Mouse (Mus musculus): ENCODE measurements around the gene Tmem121b. TPM values are rescaled to one million over a fixed set of nuclear protein-coding genes. Genes with fewer than 3 reads are reported as not detected.

Gene Tmem121b
- polyA plus RNA-seq, 1 experiment from 2014 or later = not detected

DNA sequence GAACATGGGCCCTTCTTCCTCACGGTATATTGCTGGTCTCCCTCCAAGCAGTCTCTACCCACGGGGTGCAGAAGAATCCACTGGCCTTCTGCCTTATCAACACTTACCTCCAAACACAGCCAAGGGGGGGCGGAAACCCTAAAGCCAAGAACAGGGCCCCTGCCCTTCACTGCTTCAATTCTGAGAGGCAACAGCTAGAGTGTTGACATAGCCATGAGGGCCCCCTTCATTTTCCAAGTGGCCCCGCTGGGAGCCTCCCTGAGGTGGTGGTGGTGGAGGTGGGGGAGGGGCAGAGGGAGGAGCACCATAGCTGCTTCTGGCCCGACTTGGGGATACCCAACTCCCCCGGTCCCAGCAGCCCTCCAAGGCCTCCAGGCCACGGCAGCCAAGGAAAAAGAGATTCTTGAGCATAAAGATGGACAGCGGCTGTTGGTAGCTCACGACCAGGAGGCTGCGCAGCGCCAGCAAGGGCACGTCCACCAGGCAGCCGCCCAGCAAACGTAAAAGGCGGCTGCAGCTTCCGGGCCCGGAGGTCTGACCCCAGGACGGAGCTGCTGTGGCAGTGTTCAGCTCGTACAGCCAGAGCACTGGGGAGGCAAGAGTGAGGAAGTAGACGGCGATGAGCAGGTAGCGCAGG is 1.6 kb downstream of the Tmem121b start:
- Histone ChIP-seq H3K36me3 (no peaks in the 10 kb centered on the region), H3K4me3 (peak overlapping the region; percentile 67), H3K4me1 (replicated peaks) (peaks cover 30% of the 10 kb centered on the region), H3K9ac (no peak overlapping the region), H3K27me3 (peaks cover 55% of the 10 kb centered on the region), H3K27ac (no peak overlapping the region), H3K9me3 (replicated peaks) (no peaks in the 10 kb centered on the region), H3K4me2 (peak overlapping the region; percentile 99)
- 6% methylated on average over 22 of the region's 22 CpGs for WGBS
- no peak for ATAC-seq (replicated peaks; ENCODE audit: insufficient number of reproducible peaks, insufficient read depth, low FRiP score, low read depth)

DNA sequence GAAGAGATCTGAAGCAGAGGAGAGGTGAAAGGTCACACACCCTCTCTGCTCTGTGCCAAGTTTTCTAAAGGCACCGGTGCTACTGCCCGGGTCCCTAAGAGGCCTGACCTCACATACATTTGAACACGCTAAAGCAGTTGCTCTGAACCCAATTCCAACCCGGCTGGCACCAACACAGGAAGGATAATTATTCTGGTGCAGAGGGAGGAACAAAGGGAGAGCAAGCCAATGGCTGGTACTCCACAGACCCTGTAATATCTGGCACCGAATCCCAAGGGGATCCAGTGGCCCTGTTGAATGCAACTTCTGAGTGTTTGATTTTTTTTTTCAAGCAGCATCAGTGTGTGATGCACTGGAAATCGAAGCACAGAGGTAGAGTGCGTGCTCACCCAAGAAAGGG is 2.5 kb downstream of the Tmem121b start:
- Histone ChIP-seq H3K4me2 (no peak overlapping the region), H3K27me3 (peaks cover 56% of the 10 kb centered on the region)

DNA sequence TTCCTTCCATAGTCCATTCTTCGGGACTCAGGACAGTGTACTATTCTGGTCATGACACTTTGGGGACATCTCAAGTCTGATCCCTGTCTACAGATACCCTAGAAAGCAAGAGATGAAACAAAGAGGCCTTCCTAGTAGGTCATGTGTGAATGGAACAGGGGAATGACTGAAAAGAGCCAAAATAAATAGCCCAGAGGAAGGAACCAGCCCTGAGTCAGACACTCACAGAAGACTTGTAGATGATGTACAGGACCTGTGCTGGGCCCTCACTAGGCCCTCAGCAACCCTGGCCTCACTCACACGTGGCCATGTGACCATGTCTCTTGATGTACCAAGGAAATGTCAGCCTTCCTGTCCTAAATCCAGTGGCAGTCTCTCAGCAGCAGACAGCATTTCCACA is 4.1 kb downstream of the Tmem121b start:
- no peaks in the 10 kb centered on the region for H3K9me3 ChIP-seq (replicated peaks)
- H3K4me3 ChIP-seq = no peak overlapping the region
- no peak for ATAC-seq (replicated peaks; ENCODE audit: insufficient number of reproducible peaks, insufficient read depth, low FRiP score, low read depth)
- no peak overlapping the region for H3K27ac ChIP-seq
- no peaks in the 10 kb centered on the region for H3K36me3 ChIP-seq
- H3K4me2 ChIP-seq = no peak overlapping the region
- H3K4me1 ChIP-seq (replicated peaks) = peaks cover 41% of the 10 kb centered on the region
- 48% methylated on average over 2 of the region's 2 CpGs for WGBS
- peaks cover 47% of the 10 kb centered on the region for H3K27me3 ChIP-seq
- no peak overlapping the region for H3K9ac ChIP-seq

More for the DNA sequence above, 2.5 kb downstream of the Tmem121b start:
- 64% methylated on average over 7 of the region's 7 CpGs for WGBS
- ATAC-seq (replicated peaks; ENCODE audit: insufficient number of reproducible peaks, insufficient read depth, low FRiP score, low read depth) = no peak
- Histone ChIP-seq H3K9me3 (replicated peaks) (no peaks in the 10 kb centered on the region), H3K27ac (no peak overlapping the region), H3K36me3 (no peaks in the 10 kb centered on the region), H3K4me3 (no peak overlapping the region), H3K4me1 (replicated peaks) (peaks cover 30% of the 10 kb centered on the region), H3K9ac (no peak overlapping the region)

DNA sequence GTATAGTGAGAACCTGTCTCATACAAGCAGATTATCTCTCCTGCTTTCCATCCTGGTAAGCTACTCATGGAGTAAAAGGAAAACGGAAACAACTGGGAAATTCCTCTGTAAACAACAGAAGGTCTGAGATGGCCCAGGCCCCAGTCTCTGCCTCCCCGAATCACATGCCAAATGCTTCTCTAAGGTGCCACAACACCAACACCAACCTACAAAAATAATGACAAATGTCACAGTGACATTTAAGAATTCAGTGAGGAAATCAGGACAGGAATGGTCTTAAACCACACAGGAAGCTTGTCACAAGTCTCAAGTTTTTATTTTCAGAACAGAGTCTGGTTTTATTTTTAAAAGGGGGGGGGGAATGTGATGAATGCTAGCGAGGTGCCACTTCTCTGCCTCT is 5.0 kb downstream of the Tmem121b start:
- no peak overlapping the region for H3K27ac ChIP-seq
- H3K9ac ChIP-seq = no peak overlapping the region
- 55% methylated on average over 3 of the region's 3 CpGs for WGBS
- no peak overlapping the region for H3K4me2 ChIP-seq
- peaks cover 39% of the 10 kb centered on the region for H3K27me3 ChIP-seq
- no peaks in the 10 kb centered on the region for H3K36me3 ChIP-seq
- no peak for ATAC-seq (replicated peaks; ENCODE audit: insufficient number of reproducible peaks, insufficient read depth, low FRiP score, low read depth)
- H3K9me3 ChIP-seq (replicated peaks) = no peaks in the 10 kb centered on the region
- H3K4me3 ChIP-seq = no peak overlapping the region
- H3K4me1 ChIP-seq (replicated peaks) = peaks cover 34% of the 10 kb centered on the region

DNA sequence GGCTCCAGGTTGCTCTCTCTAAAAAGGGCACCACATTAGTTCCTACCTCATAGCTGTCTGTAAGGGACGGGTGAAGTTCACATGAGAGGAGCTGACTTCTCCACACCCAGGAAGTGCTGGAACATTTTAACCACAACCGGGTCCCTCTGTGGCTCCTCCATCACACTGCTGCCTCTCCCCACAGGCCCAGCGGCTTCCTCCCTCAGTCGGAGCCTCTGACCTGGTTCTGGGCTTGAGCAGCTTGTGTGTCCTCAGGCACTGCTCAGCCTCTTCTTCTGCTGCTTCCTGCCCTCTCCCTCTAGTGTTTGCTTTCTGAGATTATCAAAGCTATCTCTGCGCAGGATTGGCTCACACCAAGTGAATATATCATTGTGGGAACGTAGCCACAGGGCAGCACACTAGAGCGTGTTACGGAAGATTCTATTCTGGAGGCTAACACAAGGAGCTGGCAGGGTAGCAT is 7.5 kb downstream of the Tmem121b start:
- Histone ChIP-seq H3K36me3 (no peaks in the 10 kb centered on the region), H3K9ac (no peak overlapping the region), H3K9me3 (replicated peaks) (no peaks in the 10 kb centered on the region), H3K27ac (no peak overlapping the region), H3K4me1 (replicated peaks) (peaks cover 25% of the 10 kb centered on the region), H3K4me3 (no peak overlapping the region), H3K4me2 (no peak overlapping the region), H3K27me3 (peaks cover 14% of the 10 kb centered on the region)
- 52% methylated on average over 8 of the region's 8 CpGs for WGBS
- ATAC-seq (replicated peaks; ENCODE audit: insufficient number of reproducible peaks, insufficient read depth, low FRiP score, low read depth) = no peak

DNA sequence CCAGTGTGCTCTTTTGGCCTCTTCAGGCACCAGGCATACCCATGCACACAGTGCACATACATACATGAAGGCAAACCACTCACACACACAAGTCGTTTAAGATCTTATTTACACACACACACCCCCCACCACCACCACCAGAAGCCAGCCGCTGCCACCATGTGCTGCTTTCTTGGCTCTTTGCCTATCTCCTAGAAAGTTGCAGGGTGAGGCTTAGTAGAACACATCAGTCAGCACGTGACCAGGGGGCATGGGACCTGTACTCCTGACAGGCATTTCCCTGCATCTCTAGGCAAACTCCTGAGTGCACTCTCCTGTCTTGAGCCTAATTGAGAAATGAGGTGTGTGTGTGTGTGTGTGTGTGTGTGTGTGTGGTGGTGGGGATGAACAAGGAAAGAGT is 8.6 kb downstream of the Tmem121b start:
- Histone ChIP-seq H3K4me2 (no peak overlapping the region), H3K27ac (no peak overlapping the region), H3K36me3 (no peaks in the 10 kb centered on the region), H3K27me3 (peaks cover 7% of the 10 kb centered on the region), H3K9ac (no peak overlapping the region), H3K4me1 (replicated peaks) (peaks cover 25% of the 10 kb centered on the region), H3K9me3 (replicated peaks) (no peaks in the 10 kb centered on the region), H3K4me3 (no peak overlapping the region)
- WGBS = 20% methylated on average over 3 of the region's 3 CpGs
- ATAC-seq (replicated peaks; ENCODE audit: insufficient number of reproducible peaks, insufficient read depth, low FRiP score, low read depth) = no peak

DNA sequence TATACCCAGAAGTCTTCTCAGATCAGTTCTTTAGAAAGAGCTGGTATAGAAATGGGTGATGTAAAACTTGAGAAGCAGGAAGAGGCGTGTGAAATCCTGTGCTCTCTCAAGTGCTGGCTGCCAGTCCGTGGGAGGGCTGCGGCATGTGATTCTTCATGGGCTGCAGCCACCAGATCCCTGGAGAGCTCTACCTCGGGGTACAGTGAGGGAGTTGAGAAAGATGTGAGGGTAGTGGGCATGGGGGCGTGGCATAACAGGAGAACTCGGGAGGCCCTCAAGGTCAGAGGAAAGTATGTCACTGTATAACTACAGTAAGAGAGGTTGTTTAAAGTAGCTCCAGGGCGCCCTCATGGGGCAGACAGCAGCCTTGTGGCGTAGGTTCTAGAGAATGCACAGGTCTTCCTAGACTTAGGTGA is 10.4 kb downstream of the Tmem121b start:
- H3K4me3 ChIP-seq = peak overlapping the region; percentile 25
- H3K27ac ChIP-seq = peak overlapping the region; percentile 59
- 0 out of 2 replicates have a peak, but pooled peaks cover 3% of the 10 kb centered on the region for H3K27me3 ChIP-seq
- peaks cover 22% of the 10 kb centered on the region for H3K4me1 ChIP-seq (replicated peaks)
- no peaks in the 10 kb centered on the region for H3K9me3 ChIP-seq (replicated peaks)
- ATAC-seq (replicated peaks; ENCODE audit: insufficient number of reproducible peaks, insufficient read depth, low FRiP score, low read depth) = 0 out of 2 replicates have a peak, but pooled peaks have one; percentile 37
- 17% methylated on average over 8 of the region's 8 CpGs for WGBS
- H3K36me3 ChIP-seq = no peaks in the 10 kb centered on the region
- peak overlapping the region; percentile 53 for H3K4me2 ChIP-seq
- peak overlapping the region; percentile 29; the same call in 1 of the 2 replicates for H3K9ac ChIP-seq

DNA sequence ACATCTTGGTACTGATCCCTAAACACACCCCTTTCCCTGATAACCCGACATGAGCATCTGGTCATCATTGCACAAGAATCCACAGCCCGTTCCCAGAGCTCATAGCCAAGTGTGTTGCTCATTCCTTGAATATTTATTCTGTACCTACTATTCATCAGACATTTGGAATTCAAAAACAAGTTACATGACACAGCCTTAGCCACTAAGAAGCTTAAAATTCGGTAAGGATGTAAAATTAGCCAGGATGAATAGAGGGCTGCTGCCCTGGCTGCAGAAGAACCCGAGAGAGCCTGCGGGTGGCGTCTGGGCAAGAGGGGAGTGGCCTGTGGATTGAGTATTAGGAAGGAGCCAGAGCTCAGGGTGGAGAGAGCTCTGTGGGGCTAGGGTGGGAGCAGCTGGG is 10.9 kb downstream of the Tmem121b start:
- no peak for ATAC-seq (replicated peaks; ENCODE audit: insufficient number of reproducible peaks, insufficient read depth, low FRiP score, low read depth)
- Histone ChIP-seq H3K27ac (peak overlapping the region; percentile 59), H3K4me1 (replicated peaks) (peaks cover 22% of the 10 kb centered on the region), H3K9me3 (replicated peaks) (no peaks in the 10 kb centered on the region), H3K4me3 (peak overlapping the region; percentile 25), H3K27me3 (0 out of 2 replicates have a peak, but pooled peaks cover 3% of the 10 kb centered on the region), H3K4me2 (peak overlapping the region; percentile 53), H3K9ac (peak overlapping the region; percentile 29; the same call in 1 of the 2 replicates), H3K36me3 (no peaks in the 10 kb centered on the region)
- WGBS = 29% methylated on average over 6 of the region's 6 CpGs

DNA sequence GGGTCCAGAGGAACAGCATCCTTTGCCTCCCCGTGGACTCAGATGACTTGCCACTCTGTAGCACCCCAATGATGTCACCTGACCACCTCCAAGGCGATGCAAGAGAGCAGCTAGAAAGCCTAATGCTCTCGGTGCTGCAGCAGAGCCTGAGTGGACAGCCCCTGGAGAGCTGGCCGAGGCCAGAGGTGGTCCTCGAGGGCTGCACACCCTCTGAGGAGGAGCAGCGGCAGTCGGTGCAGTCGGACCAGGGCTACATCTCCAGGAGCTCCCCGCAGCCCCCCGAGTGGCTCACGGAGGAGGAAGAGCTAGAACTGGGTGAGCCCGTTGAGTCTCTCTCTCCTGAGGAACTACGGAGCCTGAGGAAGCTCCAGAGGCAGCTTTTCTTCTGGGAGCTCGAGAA is 11.6 kb downstream of the Tmem121b start:
- Histone ChIP-seq H3K9me3 (replicated peaks) (no peaks in the 10 kb centered on the region), H3K4me2 (no peak overlapping the region), H3K27ac (no peak overlapping the region), H3K4me1 (replicated peaks) (peaks cover 22% of the 10 kb centered on the region), H3K4me3 (no peak overlapping the region), H3K36me3 (0 out of 2 replicates have a peak, but pooled peaks cover 2% of the 10 kb centered on the region), H3K9ac (no peak overlapping the region), H3K27me3 (0 out of 2 replicates have a peak, but pooled peaks cover 1% of the 10 kb centered on the region)
- no peak for ATAC-seq (replicated peaks; ENCODE audit: insufficient number of reproducible peaks, insufficient read depth, low FRiP score, low read depth)
- 88% methylated on average over 14 of the region's 14 CpGs for WGBS

DNA sequence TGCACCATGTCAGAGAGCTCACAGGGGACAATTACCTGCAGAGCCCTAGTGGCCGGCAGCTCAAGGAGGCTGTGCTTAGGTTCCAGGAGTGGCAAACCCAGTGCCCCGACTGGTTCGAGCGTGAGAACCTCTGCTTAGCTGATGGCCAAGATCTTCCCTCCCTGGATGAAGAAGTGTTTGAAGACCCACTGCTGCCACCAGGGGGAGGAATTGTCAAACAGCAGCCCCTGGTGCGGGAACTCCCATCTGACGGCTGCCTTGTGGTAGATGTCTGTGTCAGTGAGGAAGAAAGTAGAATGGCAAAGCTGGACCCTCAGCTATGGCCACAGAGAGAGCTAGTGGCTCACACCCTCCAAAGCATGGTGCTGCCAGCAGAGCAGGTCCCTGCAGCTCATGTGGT is 12.1 kb downstream of the Tmem121b start:
- no peak overlapping the region for H3K4me2 ChIP-seq

DNA sequence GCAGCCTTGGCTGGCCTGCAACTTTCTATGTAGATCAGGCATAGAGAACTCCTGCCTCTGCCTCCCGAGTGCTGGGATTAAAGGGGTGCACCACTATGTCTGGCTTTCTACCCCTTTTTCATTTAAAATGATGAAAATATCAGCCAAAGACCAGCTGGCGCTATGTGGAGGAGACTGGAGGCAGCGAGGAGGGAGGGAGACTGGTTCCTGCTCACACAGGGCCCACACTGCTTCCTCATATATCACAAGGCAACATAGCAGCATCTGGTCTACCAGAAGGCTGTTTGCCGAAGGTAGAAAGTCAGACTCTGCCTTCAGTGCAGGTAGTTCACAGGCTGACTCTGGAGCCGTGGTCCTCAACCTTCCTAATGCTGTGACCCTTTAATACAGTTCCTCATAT is 13.2 kb downstream of the Tmem121b start:
- WGBS = 86% methylated on average over 5 of the region's 5 CpGs
- ATAC-seq (replicated peaks; ENCODE audit: insufficient number of reproducible peaks, insufficient read depth, low FRiP score, low read depth) = no peak
- peaks cover 17% of the 10 kb centered on the region for H3K4me1 ChIP-seq (replicated peaks)

More for the DNA sequence above, 12.1 kb downstream of the Tmem121b start:
- 0 out of 2 replicates have a peak, but pooled peaks cover 3% of the 10 kb centered on the region for H3K36me3 ChIP-seq
- H3K4me3 ChIP-seq = no peak overlapping the region
- peaks cover 22% of the 10 kb centered on the region for H3K4me1 ChIP-seq (replicated peaks)
- ATAC-seq (replicated peaks; ENCODE audit: insufficient number of reproducible peaks, insufficient read depth, low FRiP score, low read depth) = no peak
- H3K9me3 ChIP-seq (replicated peaks) = no peaks in the 10 kb centered on the region
- H3K27ac ChIP-seq = no peak overlapping the region
- H3K27me3 ChIP-seq = no peaks in the 10 kb centered on the region
- 91% methylated on average over 6 of the region's 6 CpGs for WGBS
- H3K9ac ChIP-seq = no peak overlapping the region

DNA sequence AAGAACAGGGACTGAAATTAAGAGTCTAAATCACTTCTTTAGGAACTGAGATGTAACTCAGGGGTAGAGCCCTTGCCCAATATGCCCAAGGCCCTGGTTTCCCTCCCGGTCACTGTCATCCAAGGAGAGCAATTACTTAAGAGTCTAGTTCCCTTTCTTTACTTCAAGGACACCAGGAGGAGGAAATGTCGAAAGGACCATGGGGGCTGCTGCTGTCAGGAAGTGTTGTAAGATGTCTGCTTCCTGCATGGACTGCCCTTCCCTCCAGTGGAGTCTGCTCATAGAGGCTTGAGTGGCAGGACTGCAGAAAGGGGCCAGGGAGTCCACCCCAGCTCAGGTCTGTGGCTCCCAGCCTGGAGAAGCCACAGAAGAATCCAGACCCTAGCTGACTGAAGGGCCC is 14.3 kb downstream of the Tmem121b start:
- H3K9me3 ChIP-seq (replicated peaks) = no peaks in the 10 kb centered on the region
- 50% methylated on average over 2 of the region's 2 CpGs for WGBS
- no peak for ATAC-seq (replicated peaks; ENCODE audit: insufficient number of reproducible peaks, insufficient read depth, low FRiP score, low read depth)
- H3K27me3 ChIP-seq = no peaks in the 10 kb centered on the region
- no peak overlapping the region for H3K9ac ChIP-seq
- no peak overlapping the region for H3K27ac ChIP-seq
- no peak overlapping the region for H3K4me2 ChIP-seq
- H3K4me1 ChIP-seq (replicated peaks) = peaks cover 9% of the 10 kb centered on the region; the same call in 1 of the 2 replicates
- H3K36me3 ChIP-seq = 0 out of 2 replicates have a peak, but pooled peaks cover 3% of the 10 kb centered on the region
- H3K4me3 ChIP-seq = no peak overlapping the region

More for the DNA sequence above, 13.2 kb downstream of the Tmem121b start:
- H3K9me3 ChIP-seq (replicated peaks) = no peaks in the 10 kb centered on the region
- no peak overlapping the region for H3K4me2 ChIP-seq
- no peak overlapping the region for H3K9ac ChIP-seq
- H3K4me3 ChIP-seq = no peak overlapping the region
- H3K27ac ChIP-seq = no peak overlapping the region
- no peaks in the 10 kb centered on the region for H3K27me3 ChIP-seq
- 0 out of 2 replicates have a peak, but pooled peaks cover 3% of the 10 kb centered on the region for H3K36me3 ChIP-seq

Measured in heart, embryonic 15.5 days (tissue).